Mouse (Mus musculus): ENCODE data around the gene Vwa3b.

- no peak for TF ChIP-seq CTCF (IDR thresholded peaks at IDR 0.05; ENCODE audit: low read depth, low read length)
- TF ChIP-seq POLR2A (IDR thresholded peaks at IDR 0.05; ENCODE audit: insufficient read depth, low read length): no peak
These were observed 204.9 kb downstream of the Vwa3b start for GRCm38 (mm10) chr1:37231295-37231701.
